Mouse (Mus musculus): Measurements from ENCODE around the gene Sipa1l2.

GRCm38 (mm10) chr8:125445225-125445609, 124.4 kb downstream of the Sipa1l2 start:
- no peak for TF ChIP-seq CTCF (IDR thresholded peaks at IDR 0.05; ENCODE audit: control insufficient read depth, insufficient read depth, insufficient read length)
- TF ChIP-seq CEBPB (IDR thresholded peaks at IDR 0.05; ENCODE audit: low read depth), result no peak
- no peak for TF ChIP-seq FOSL1 (IDR thresholded peaks at IDR 0.05; ENCODE audit: insufficient read depth, low read length, poor library complexity, severe bottlenecking)
- TF ChIP-seq MYOG (IDR thresholded peaks at IDR 0.05; ENCODE audit: control insufficient read depth, extremely low read depth, insufficient read length), result no peak
- no peak for TF ChIP-seq USF1 (IDR thresholded peaks at IDR 0.05; ENCODE audit: low read depth)
- no peak for TF ChIP-seq MAX (IDR thresholded peaks at IDR 0.05)
